Mouse (Mus musculus) kidney, postnatal 14 days (tissue): Measurements from ENCODE around the gene Tnp2.

Experiments
- DNase-seq: peaks from one replicate; pipeline ENCODE4 v3.0.0; 2022; ENCODE audit warnings: mixed read lengths

Gene Tnp2

DNA sequence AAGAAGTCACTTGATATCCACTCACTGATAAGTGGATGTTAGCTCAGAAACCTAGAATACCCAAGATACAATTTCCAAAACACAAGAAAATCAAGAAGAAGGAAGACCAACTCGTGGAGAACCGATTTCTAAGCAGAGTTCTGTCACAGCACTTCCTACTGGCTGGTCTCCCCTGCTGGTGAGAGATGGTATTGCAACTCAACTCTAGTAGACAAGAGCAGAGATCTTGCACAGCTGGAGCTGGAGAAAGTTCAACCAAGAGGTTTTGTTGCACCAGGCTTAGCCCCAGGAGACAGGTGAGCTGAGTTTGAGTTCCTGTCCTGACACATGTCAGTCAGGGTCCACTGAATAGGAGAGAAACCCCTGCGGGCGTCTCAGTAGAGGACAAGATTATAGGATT, 21.3 kb downstream of the Tnp2 start:
- DNase-seq, result peak; percentile 85

DNA sequence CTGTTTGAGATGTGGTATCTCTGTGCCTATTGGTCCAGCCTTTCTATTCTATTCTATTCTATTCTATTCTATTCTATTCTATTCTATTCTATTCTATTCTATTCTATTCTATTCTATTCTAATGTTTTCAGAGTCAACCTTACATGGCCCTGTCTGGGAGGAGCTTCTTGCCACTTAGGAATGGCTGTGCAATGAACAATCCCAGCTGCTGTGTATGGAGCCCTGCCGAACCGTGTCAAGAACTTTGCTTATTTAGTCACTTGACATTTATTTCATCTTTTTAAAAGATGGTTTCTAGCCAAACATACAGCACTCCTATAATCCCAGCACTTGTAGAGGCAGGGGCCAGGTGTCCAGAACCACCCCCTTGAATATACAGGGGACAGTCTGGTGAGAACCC, 24.1 kb downstream of the Tnp2 start:
- DNase-seq, result no peak

DNA sequence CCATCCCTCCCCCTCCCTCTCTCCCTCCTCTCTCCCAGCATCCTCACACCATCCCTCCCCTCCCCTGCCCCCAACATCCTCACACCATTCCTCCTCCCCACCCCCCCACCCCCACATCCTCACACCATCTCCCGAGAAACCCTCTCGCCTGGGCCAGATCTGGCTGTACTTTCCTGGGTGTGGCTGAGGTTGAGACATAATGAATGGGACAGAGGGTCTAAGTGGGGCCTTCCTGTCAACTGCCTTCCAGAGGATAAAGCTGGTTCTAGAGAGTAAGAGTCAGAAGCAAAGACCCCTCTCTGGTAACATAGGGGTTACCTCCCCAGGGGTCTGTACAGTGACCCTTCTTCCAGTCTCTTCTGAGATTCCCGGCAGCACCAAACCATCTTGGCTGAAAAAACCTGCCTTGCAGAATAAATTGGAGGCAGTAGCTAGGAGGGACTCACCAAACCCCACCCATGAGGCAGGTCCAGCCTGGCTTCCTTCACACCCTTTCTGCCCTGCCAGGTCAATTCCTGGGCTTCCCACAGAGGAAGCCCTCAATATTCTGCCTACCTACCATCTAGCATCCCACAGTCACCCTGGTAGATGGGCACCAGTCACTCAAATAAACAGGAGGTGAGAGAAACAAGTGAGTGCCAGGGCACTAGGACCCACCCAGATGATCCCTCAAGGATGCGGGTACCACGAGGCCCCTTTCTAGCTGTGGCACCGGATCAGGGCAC, 24.8 kb downstream of the Tnp2 start:
- no peak for DNase-seq

DNA sequence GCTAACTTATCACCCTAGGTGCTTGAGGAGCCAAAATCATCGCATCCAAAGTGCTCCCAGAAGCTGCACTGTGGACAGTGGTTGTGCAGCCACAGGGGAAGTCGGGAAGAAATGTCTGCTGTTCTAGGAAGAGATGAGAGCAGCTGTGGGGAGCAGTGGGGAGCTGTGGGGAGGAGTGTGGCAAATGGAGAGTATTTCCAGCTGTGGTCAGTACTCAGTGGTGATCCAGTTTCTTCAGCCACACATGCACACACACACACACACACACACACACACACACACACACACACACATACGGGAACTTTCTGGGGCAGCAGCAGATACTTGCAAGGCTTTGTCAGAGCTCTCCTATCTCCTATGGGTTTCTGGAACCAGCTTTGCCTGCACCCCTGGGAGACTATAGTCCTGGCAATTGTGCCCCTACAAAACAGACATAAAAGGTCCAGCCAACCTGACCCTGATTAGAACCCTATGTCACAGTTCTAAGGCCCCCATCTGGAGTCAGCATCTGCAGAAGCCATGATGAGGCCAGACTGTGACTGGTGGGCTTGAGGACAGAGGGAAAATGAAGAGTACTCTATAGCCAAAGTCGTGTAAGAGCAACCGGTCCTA, 25.8 kb downstream of the Tnp2 start:
- DNase-seq, result no peak

DNA sequence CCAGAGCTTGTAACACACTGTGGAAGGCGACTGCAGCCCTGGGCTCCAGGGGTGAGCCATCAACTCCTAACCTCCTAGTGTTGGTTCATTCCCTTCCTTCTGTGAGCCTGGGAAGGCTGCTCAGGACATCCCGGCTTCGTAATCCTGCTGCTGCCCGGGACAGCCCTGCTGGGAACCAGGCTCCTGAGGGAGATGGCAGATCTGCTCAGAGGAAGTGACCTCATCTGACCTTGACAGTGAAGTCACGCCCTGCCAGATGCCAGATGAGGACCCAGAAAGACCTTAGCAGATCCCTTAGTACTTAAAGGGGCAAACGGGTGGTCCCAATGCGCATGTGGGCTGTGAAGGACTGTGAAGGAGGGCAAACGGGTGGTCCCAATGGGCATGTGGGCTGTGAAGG, 27.3 kb downstream of the Tnp2 start:
- no peak for DNase-seq

DNA sequence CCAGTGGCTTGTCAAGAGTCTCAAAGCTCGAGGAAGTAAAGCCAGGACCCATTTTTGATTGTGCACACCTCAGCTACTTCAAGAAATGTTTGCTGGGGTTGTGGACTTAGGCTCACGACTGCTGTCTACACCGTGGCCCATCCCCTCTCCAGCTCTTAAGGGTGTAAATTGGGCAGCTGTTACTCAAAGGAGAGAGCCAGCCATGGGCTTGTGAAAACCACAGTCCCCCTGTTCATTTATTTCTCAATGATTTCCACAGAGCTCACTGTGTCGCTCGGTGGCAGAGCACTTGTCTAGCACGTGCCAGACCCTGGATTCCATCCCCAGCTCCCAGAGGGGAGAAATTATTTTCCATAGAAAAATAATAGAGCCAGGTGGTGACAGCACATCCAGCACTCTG, 32.3 kb downstream of the Tnp2 start:
- no peak for DNase-seq

DNA sequence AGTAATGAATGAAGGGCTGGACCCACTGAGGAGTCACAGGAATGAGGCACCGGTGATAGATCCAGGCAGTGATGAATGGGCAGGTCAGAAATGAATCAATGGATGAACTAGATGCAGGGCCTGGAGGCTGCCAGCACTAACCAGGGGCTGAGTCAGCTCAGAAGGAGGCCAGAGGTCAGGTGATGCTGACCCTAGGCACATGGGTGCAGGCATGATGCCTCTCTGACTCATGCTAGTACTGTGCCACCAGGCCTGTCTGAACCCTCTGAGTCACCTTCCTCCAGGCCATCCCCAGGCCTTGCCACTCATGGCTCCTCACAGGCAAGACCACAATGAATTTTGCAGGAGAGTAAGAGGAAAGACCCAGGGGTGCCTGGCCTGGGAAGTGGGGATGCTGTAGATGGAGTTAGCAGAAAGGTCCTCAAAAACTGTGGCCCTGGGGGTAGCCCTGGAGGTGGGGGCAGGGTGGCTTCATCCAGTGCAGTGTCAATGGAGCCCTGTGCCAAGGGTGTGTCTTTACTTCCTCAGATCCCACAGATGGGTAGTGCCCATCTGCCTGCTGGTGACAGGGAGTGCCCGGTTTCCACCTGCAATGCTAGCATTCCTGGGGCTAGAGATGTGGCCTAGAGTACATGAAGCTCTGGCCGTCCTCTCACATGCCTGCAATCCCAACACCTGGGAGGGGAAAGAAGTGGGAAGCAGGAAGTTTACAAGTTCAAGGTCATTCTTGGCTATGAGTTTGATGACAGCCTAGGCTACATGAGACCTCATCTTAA, 33.8 kb downstream of the Tnp2 start:
- no peak for DNase-seq

DNA sequence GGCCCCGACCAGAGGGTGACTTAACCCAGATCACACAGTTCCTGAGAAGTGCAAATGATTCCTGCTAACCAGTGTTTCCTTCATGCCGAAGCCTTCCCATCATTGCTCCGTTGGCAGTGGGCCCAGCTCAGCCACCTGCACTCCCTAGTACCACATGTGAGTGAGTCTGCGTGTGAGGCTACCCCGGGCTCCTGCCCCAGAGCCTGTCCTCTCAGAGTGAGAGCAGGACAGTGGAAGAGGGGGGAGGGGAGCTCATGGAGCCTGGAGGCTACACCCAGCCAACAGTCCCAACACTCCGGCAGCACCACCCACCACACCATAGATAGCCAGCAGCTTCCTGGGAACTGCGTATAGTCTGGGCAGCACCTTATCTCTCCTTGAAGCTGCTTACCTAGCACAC, 38.6 kb downstream of the Tnp2 start:
- no peak for DNase-seq

DNA sequence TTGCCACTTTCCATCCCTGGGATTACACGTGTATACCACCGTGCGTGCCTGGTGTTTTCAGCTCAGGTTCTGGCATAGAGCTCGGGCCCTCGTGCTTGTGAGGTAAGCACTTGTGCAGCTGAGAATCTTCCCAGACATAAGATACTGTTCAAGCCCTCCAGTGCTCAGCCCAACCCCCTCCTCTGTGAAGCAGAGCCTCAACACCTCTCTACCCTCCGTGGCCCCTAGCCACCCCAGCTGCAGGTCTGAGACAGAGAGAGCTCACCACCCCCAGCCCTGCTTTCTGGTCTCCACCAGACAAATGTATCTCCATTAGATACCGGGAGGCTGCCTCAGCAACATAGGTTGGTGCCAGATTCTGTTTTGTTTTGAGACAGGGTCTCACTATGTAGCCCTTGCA, 39.2 kb downstream of the Tnp2 start:
- no peak for DNase-seq

DNA sequence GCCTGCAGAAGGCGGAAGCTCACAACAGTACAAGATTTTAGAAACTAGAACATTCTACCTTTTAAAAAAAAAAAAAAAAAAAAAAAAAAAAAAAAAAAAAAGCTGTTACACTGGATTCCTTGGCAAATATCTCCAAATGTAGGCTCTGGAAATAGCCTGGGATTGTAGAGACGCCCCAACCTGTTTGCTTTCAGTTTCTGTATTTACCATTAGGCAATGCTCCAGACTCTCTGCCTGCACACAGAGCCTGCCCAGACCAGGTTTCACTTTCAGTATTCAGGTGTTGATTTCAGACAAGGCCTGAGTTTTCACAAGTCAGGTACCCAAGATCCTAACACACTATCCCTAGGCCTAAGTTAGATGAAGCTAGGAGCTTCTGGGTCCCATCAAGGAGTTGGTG, 47.4 kb downstream of the Tnp2 start:
- peak; percentile 48 for DNase-seq

DNA sequence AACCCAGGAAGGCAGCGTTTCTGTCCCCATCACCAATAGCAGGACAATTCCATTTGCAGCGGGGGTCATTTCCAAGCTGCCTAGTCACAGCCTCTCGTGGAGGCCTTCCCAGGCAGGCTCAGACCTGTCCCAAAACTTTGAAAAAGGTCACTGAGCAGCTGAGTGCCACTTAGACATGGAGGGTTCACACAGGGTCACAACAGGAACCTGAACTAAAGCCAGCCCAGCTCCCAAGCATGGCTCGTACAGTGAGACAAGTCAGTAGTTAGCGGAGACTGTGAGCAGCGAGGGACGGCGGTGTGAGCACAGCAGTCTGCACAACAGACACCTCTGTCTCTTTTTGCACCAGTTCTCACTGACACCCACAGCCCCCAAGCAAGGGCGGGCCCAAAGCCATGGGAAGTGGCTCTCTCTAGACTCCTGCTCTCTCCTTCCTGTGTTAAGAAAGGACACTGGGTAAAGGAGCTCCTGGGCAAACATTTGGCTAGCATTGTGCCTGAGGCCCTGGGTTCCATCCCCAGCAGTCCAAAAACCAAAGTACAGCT, 48.5 kb downstream of the Tnp2 start:
- peak; percentile 31 for DNase-seq

DNA sequence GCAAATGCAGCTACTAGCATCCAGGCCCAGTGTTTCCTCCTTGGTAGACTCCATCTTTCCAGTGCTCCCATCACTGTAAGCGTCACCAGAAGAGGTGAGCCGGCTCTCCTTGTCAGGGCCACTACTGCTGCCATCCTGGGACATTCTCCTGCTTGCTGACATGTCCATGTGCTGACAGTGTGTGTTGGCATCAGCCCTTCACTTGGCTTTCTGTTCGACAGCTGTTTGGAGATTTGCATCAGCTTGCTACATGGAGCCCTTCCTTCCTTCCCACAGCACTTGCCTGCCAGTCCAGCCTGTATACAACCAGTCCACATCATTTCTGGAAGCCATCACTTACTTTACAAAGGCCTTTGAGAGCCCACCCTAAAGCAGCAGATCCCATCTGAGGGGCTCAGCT, 49.6 kb downstream of the Tnp2 start:
- no peak for DNase-seq
